Mouse (Mus musculus) heart, postnatal 0 days (tissue): ENCODE results near the gene Tor4a. TPM values are rescaled to one million over a fixed set of nuclear protein-coding genes. Genes with fewer than 3 reads are reported as not detected.

Experiments
- ATAC-seq: fragments of 200-750 bp; cut with Nextera tagmentation; 2 replicates; pipeline ENCODE4 v1.8.0; 2017; ENCODE audit warnings: low read depth, moderate number of reproducible peaks, moderate library complexity; ENCODE audit not compliant: insufficient read depth
- DNase-seq: peaks from one replicate; pipeline ENCODE4 v3.0.0-alpha.2; 2016; ENCODE audit warnings: low spot score
- H3K27ac ChIP-seq: fragments of 300-500 bp; sonication (generic); 2 replicates; pipeline ENCODE4 v1.5.1; 2014; ENCODE audit warnings: low read depth, mild to moderate bottlenecking
- H3K27me3 ChIP-seq: fragments of 300-500 bp; sonication (generic); 2 replicates; pipeline ENCODE4 v1.6.1; 2014; ENCODE audit warnings: low read length, mixed read lengths; ENCODE audit not compliant: control insufficient read depth, insufficient read depth
- H3K36me3 ChIP-seq: fragments of 300-500 bp; sonication (generic); replicated peaks from 2 replicates; pipeline ENCODE4 v1.6.1; 2014; ENCODE audit warnings: low read length, mixed read lengths; ENCODE audit not compliant: control insufficient read depth, insufficient read depth
- H3K4me1 ChIP-seq: fragments of 300-500 bp; sonication (generic); 2 replicates; pipeline ENCODE4 v1.6.1; 2014; ENCODE audit warnings: antibody characterized with exemption; ENCODE audit not compliant: control insufficient read depth, insufficient read depth
- H3K4me2 ChIP-seq: fragments of 300-500 bp; sonication (generic); 2 replicates; pipeline ENCODE4 v1.6.1; 2014; ENCODE audit warnings: low read depth, mild to moderate bottlenecking, low read length, moderate library complexity
- H3K4me3 ChIP-seq: fragments of 300-500 bp; sonication (generic); 2 replicates; pipeline ENCODE4 v1.5.1; 2014; ENCODE audit warnings: low read depth, low read length
- H3K9ac ChIP-seq: fragments of 300-500 bp; sonication (generic); replicated peaks from 2 replicates; pipeline ENCODE4 v1.6.1; 2014; ENCODE audit warnings: low read depth, low read length, mixed read lengths
- H3K9me3 ChIP-seq: fragments of 300-500 bp; sonication (generic); replicated peaks from 2 replicates; pipeline ENCODE4 v1.6.1; 2016; ENCODE audit warnings: low read length; ENCODE audit not compliant: control insufficient read depth
- CTCF ChIP-seq: IDR thresholded peaks from 2 replicates; pipeline ENCODE4 v1.5.1; 2016; ENCODE audit warnings: antibody characterized with exemption, control low read depth, low read depth
- EP300 ChIP-seq: IDR thresholded peaks from 2 replicates; pipeline ENCODE4 v1.6.1; 2016; ENCODE audit warnings: antibody characterized with exemption, low read depth
- WGBS: fragments of 180-500 bp; shearing (Covaris S2); extraction: QIAGEN DNeasy Blood & Tissue Kit; methylation state at CpG from one replicate; pipeline ENCODE4 v1.1.7; 2014; 5-methylcytosine and 5-hydroxymethylcytosine counted together
- polyA plus RNA-seq: library from polyadenylated mRNA; unstranded; fragments of >200 nt; fragmentation: Nextera tagmentation; extraction: Ambion mirVana; gene quantifications from 2 replicates; pipeline ENCODE4 v1.2.1, GENCODE M21; 2015
- total RNA-seq: library from RNA; depleted of rRNA; stranded (reverse); fragments of >200 nt; gene quantifications from 2 replicates; pipeline ENCODE4 v1.2.3, GENCODE M21; 2014; ENCODE audit warnings: low replicate concordance

Tor4a gene
- total and polyA plus RNA-seq, 2 experiments from 2014 or later = 4.4 to 8.6 TPM

- ATAC-seq (peak; percentile 25; the same call in 1 of the 2 replicates), DNase-seq (no peak)
- H3K4me2 ChIP-seq = no peak overlapping the region
- H3K36me3 ChIP-seq = peaks cover 94% of the 10 kb centered on the region
- no peaks in the 10 kb centered on the region for H3K27me3 ChIP-seq
- no peak overlapping the region for H3K9ac ChIP-seq
- no peaks in the 10 kb centered on the region for H3K9me3 ChIP-seq
- H3K4me1 ChIP-seq = no peaks in the 10 kb centered on the region
- no peak overlapping the region for H3K4me3 ChIP-seq
- peak; percentile 35 for TF ChIP-seq CTCF
- TF ChIP-seq EP300 = no peak
- no peak overlapping the region for H3K27ac ChIP-seq
- WGBS = 55% methylated on average over 4 of the region's 4 CpGs
Observed at GRCm38 (mm10) chr2:25203631-25204214, 7.0 kb upstream of the Tor4a start.

GRCm38 (mm10) chr2:25200631-25201030 is 3.9 kb upstream of the Tor4a start:
- peaks cover 66% of the 10 kb centered on the region for H3K36me3 ChIP-seq
- no peaks in the 10 kb centered on the region for H3K4me1 ChIP-seq
- no peak for ATAC-seq
- no peaks in the 10 kb centered on the region for H3K9me3 ChIP-seq
- DNase-seq = no peak
- no peak overlapping the region for H3K4me3 ChIP-seq
- H3K27me3 ChIP-seq = peaks cover 3% of the 10 kb centered on the region; the same call in 1 of the 2 replicates
- no peak overlapping the region for H3K9ac ChIP-seq
- 81% methylated on average over 2 of the region's 2 CpGs for WGBS
- no peak overlapping the region for H3K27ac ChIP-seq
- TF ChIP-seq EP300 (no peak), CTCF (no peak)
- no peak overlapping the region for H3K4me2 ChIP-seq

DNA sequence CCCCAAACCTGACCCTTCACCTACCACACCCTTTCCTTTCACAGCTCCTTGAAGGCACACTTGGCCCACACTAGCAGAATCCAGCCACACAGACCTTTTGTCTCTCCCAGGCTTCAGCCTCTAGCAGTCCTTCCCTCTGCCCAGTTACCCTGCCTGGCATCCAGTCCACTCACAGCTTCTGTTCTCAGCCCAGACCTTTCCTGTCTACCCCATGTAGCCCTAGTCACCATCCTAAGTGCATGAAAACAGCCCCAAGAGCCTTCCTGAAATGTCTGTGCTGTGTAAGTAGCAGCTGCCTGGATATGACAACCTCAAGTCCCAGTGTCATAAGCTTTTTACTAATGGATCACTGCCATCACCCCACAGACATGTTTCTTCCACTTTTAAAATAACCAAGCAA is 1.3 kb upstream of the Tor4a start:
- Histone ChIP-seq H3K4me3 (no peak overlapping the region), H3K36me3 (peaks cover 40% of the 10 kb centered on the region), H3K27ac (peak overlapping the region; percentile 82), H3K4me2 (no peak overlapping the region), H3K9ac (0 out of 2 replicates have a peak overlapping the region, but pooled peaks have one; percentile 22), H3K4me1 (no peaks in the 10 kb centered on the region), H3K9me3 (no peaks in the 10 kb centered on the region), H3K27me3 (peaks cover 5% of the 10 kb centered on the region; the same call in 1 of the 2 replicates)
- ATAC-seq (no peak), DNase-seq (no peak)
- TF ChIP-seq EP300 (no peak), CTCF (no peak)

- H3K4me2 ChIP-seq = peak overlapping the region; percentile 63; the same call in 1 of the 2 replicates
- DNase-seq (no peak), ATAC-seq (no peak)
- peak overlapping the region; percentile 82 for H3K27ac ChIP-seq
- H3K9ac ChIP-seq = 0 out of 2 replicates have a peak overlapping the region, but pooled peaks have one; percentile 22
- 13% methylated on average over 2 of the region's 2 CpGs for WGBS
- H3K36me3 ChIP-seq = peaks cover 33% of the 10 kb centered on the region
- H3K9me3 ChIP-seq = no peaks in the 10 kb centered on the region
- no peaks in the 10 kb centered on the region for H3K4me1 ChIP-seq
- no peak overlapping the region for H3K4me3 ChIP-seq
- H3K27me3 ChIP-seq = peaks cover 5% of the 10 kb centered on the region; the same call in 1 of the 2 replicates
- TF ChIP-seq CTCF (no peak), EP300 (no peak)
Observed at GRCm38 (mm10) chr2:25197191-25197590, 505 bp upstream of the Tor4a start.

- no peaks in the 10 kb centered on the region for H3K9me3 ChIP-seq
- peaks cover 16% of the 10 kb centered on the region for H3K36me3 ChIP-seq
- peak overlapping the region; percentile 63 for H3K4me2 ChIP-seq
- no peak overlapping the region; the same call in 1 of the 2 replicates for H3K9ac ChIP-seq
- ATAC-seq (no peak), DNase-seq (no peak)
- WGBS = 14% methylated on average over 55 of the region's 55 CpGs
- no peak for TF ChIP-seq CTCF
- peak overlapping the region; percentile 82 for H3K27ac ChIP-seq
- no peaks in the 10 kb centered on the region for H3K4me1 ChIP-seq
- H3K4me3 ChIP-seq = peak overlapping the region; percentile 42
- peaks cover 5% of the 10 kb centered on the region; the same call in 1 of the 2 replicates for H3K27me3 ChIP-seq
Observed at GRCm38 (mm10) chr2:25195211-25196156, 1.2 kb downstream of the Tor4a start.
